Mouse (Mus musculus): ENCODE data around the gene Ugt1a7c. TPM values are rescaled to one million over a fixed set of nuclear protein-coding genes. Genes with fewer than 3 reads are reported as not detected.
A peak's percentile ranks its signal among the peaks of the same experiment; 100 is the strongest.

Ugt1a7c gene
- polyA plus RNA-seq, 1 experiment from 2014 or later, result 1.5 TPM

- peaks cover 54% of the 10 kb centered on the region for H3K9me3 ChIP-seq
- ATAC-seq (ENCODE audit: low FRiP score, low read depth), result no peak
- WGBS, result 88% methylated on average over 12 of the region's 12 CpGs
These were observed 160.1 kb downstream of the Ugt1a7c start for GRCm38 (mm10) chr1:88254793-88255465.

GRCm38 (mm10) chr1:88255466-88255857, 160.6 kb downstream of the Ugt1a7c start:
- Histone ChIP-seq H3K4me3 (no peak overlapping the region), H3K4me2 (no peak overlapping the region), H3K36me3 (no peaks in the 10 kb centered on the region), H3K27me3 (no peaks in the 10 kb centered on the region), H3K27ac (replicated peaks) (no peak overlapping the region), H3K9ac (no peak overlapping the region), H3K9me3 (peaks cover 48% of the 10 kb centered on the region), H3K4me1 (replicated peaks) (no peaks in the 10 kb centered on the region)
- no peak for ATAC-seq (ENCODE audit: low FRiP score, low read depth)
- 61% methylated on average over 2 of the region's 2 CpGs for WGBS

More at GRCm38 (mm10) chr1:88254793-88255465, 160.1 kb downstream of the Ugt1a7c start:
- no peaks in the 10 kb centered on the region for H3K27me3 ChIP-seq
- H3K4me2 ChIP-seq, result no peak overlapping the region
- H3K4me1 ChIP-seq (replicated peaks), result no peaks in the 10 kb centered on the region
- no peaks in the 10 kb centered on the region for H3K36me3 ChIP-seq
- H3K27ac ChIP-seq (replicated peaks), result no peak overlapping the region
- no peak overlapping the region for H3K4me3 ChIP-seq
- H3K9ac ChIP-seq, result no peak overlapping the region

DNA sequence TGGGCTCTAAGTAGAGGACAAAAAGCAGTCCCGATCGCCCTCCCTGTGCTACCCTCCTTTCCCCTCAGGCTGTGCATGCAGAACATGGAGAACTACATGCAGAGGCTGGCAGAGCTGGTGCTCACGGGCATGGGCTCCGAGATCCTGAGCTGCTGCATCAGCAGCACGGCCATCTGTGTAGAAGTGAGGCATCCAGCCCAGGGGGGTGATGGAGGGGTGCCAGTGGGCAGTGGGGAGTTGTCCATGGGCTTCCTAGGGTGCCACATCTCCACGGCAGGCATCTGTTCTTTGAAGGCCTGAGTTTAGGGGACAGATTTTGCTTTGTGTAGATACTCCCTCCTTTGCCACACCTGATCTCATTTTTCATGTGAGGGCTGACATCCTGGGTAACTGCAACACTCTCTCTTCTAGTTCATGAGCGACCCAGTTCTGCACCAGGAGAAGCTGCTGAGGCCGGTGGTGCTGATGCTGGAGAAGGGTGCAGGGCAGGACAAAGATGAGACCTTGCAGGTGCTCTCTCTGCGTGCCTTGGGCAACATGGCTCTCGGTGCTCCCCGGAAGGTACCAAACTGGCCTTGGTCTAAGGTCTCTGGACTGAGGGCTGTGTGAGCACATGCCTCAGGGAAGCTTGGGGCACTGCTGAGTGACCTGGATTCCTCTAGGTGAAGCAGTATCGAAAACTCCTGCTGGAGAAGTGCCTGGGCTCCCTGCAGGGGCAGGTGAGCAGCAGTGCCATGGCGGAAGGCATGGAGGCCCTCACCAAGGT, 161.3 kb downstream of the Ugt1a7c start:
- Histone ChIP-seq H3K4me1 (replicated peaks) (no peaks in the 10 kb centered on the region), H3K27me3 (no peaks in the 10 kb centered on the region), H3K4me3 (no peak overlapping the region), H3K27ac (replicated peaks) (no peak overlapping the region), H3K36me3 (peaks cover 5% of the 10 kb centered on the region; the same call in 1 of the 2 replicates), H3K4me2 (no peak overlapping the region), H3K9ac (no peak overlapping the region), H3K9me3 (peaks cover 41% of the 10 kb centered on the region)
- 79% methylated on average over 13 of the region's 13 CpGs for WGBS
- ATAC-seq (ENCODE audit: low FRiP score, low read depth), result no peak

- peaks cover 38% of the 10 kb centered on the region for H3K9me3 ChIP-seq
These were observed 162.2 kb downstream of the Ugt1a7c start for GRCm38 (mm10) chr1:88256886-88257663.

GRCm38 (mm10) chr1:88257681-88258080, 162.8 kb downstream of the Ugt1a7c start:
- H3K4me1 ChIP-seq (replicated peaks), result no peaks in the 10 kb centered on the region
- H3K4me2 ChIP-seq, result no peak overlapping the region
- H3K36me3 ChIP-seq, result peaks cover 13% of the 10 kb centered on the region
- 82% methylated on average over 6 of the region's 6 CpGs for WGBS
- H3K27me3 ChIP-seq, result no peaks in the 10 kb centered on the region
- H3K9me3 ChIP-seq, result peaks cover 33% of the 10 kb centered on the region
- no peak overlapping the region for H3K9ac ChIP-seq
- no peak for ATAC-seq (ENCODE audit: low FRiP score, low read depth)
- no peak overlapping the region for H3K4me3 ChIP-seq
- no peak overlapping the region for H3K27ac ChIP-seq (replicated peaks)

More at GRCm38 (mm10) chr1:88256886-88257663, 162.2 kb downstream of the Ugt1a7c start:
- no peaks in the 10 kb centered on the region for H3K4me1 ChIP-seq (replicated peaks)
- H3K9ac ChIP-seq, result no peak overlapping the region
- 83% methylated on average over 10 of the region's 10 CpGs for WGBS
- no peaks in the 10 kb centered on the region for H3K27me3 ChIP-seq
- peaks cover 9% of the 10 kb centered on the region; the same call in 1 of the 2 replicates for H3K36me3 ChIP-seq
- H3K4me2 ChIP-seq, result no peak overlapping the region
- no peak overlapping the region for H3K4me3 ChIP-seq
- H3K27ac ChIP-seq (replicated peaks), result no peak overlapping the region
- no peak for ATAC-seq (ENCODE audit: low FRiP score, low read depth)

GRCm38 (mm10) chr1:88258361-88258760, 163.5 kb downstream of the Ugt1a7c start:
- peaks cover 29% of the 10 kb centered on the region for H3K9me3 ChIP-seq
- WGBS, result 64% methylated on average over 6 of the region's 6 CpGs

DNA sequence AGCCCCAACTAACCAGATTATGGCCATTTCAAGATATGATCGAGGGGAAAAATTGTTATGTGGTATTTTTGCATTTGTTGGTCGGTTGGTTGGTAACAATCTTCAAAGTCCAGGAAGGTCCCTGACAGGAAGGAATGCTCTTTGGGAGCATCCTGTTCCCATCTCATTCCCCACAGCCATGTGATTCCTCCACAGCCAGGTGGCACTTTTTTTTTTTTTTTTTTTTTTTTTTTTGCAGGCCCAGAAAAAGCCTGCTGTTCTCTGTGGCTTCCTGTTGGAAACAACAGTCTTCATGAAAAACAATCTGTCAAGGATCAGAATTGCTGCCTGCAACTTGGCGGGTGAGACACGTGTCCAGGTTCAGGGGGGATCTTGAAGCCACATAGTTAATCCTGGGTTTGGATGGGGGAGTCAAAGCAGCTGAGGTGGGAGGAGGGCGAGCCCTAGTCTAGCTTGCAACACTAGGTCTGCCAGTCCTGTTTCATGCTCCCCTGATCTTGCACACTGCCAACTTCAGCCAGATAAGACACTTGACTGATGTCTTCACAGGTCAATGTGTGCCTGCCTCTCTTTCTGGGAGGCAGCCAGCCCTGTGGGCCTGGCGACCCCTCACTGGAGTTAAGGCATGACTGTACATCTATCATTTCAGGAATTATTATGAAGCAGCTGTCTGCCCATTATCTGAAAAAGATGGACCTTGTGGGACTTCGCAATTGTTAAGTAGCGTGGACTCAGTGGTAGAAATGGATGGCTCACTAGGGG, 164.2 kb downstream of the Ugt1a7c start:
- no peaks in the 10 kb centered on the region for H3K27me3 ChIP-seq
- no peaks in the 10 kb centered on the region for H3K4me1 ChIP-seq (replicated peaks)
- no peak overlapping the region for H3K4me3 ChIP-seq
- H3K4me2 ChIP-seq, result no peak overlapping the region
- no peak overlapping the region for H3K9ac ChIP-seq
- H3K27ac ChIP-seq (replicated peaks), result no peak overlapping the region
- ATAC-seq (ENCODE audit: low FRiP score, low read depth), result peak; percentile 6; the same call in 1 of the 2 replicates
- H3K36me3 ChIP-seq, result peaks cover 27% of the 10 kb centered on the region
- 77% methylated on average over 8 of the region's 8 CpGs for WGBS
- H3K9me3 ChIP-seq, result peaks cover 25% of the 10 kb centered on the region

More at GRCm38 (mm10) chr1:88258361-88258760, 163.5 kb downstream of the Ugt1a7c start:
- no peak overlapping the region for H3K9ac ChIP-seq
- no peaks in the 10 kb centered on the region for H3K4me1 ChIP-seq (replicated peaks)
- H3K4me2 ChIP-seq, result no peak overlapping the region
- H3K36me3 ChIP-seq, result peaks cover 20% of the 10 kb centered on the region
- ATAC-seq (ENCODE audit: low FRiP score, low read depth), result no peak
- H3K27me3 ChIP-seq, result no peaks in the 10 kb centered on the region
- H3K27ac ChIP-seq (replicated peaks), result no peak overlapping the region
- no peak overlapping the region for H3K4me3 ChIP-seq

GRCm38 (mm10) chr1:88259643-88260024, 164.8 kb downstream of the Ugt1a7c start:
- peaks cover 32% of the 10 kb centered on the region for H3K36me3 ChIP-seq
- H3K27ac ChIP-seq (replicated peaks), result no peak overlapping the region
- H3K27me3 ChIP-seq, result no peaks in the 10 kb centered on the region
- 73% methylated on average over 4 of the region's 4 CpGs for WGBS
- H3K4me1 ChIP-seq (replicated peaks), result no peaks in the 10 kb centered on the region
- peaks cover 21% of the 10 kb centered on the region for H3K9me3 ChIP-seq
- no peak overlapping the region for H3K4me3 ChIP-seq
- no peak overlapping the region for H3K9ac ChIP-seq
- peak; percentile 5; the same call in 1 of the 2 replicates for ATAC-seq (ENCODE audit: low FRiP score, low read depth)
- H3K4me2 ChIP-seq, result no peak overlapping the region

DNA sequence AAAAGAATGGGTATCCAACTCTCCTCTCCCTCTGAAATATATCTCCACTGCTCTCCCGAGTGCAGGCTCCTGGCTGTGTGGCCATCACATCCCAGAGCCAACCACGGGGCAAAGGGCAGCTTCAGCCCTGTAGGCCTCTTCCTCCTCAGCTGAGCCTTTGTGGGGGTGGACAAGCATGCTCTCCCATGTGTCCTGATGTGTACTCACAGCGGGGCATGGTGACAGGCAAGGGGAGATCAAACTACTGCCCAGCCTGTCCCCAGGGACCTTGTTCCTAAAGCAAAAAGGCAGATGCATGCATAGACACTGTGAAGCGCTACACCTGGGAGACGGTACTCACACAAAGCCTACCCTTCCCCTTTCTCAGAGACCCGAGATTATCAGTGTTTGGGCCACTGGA, 165.3 kb downstream of the Ugt1a7c start:
- Histone ChIP-seq H3K4me3 (no peak overlapping the region), H3K9me3 (peaks cover 16% of the 10 kb centered on the region), H3K27me3 (no peaks in the 10 kb centered on the region), H3K9ac (no peak overlapping the region), H3K4me1 (replicated peaks) (no peaks in the 10 kb centered on the region), H3K4me2 (no peak overlapping the region), H3K27ac (replicated peaks) (no peak overlapping the region), H3K36me3 (peaks cover 37% of the 10 kb centered on the region)
- 81% methylated on average over 6 of the region's 6 CpGs for WGBS
- 0 out of 2 replicates have a peak, but pooled peaks have one; percentile 9 for ATAC-seq (ENCODE audit: low FRiP score, low read depth)

DNA sequence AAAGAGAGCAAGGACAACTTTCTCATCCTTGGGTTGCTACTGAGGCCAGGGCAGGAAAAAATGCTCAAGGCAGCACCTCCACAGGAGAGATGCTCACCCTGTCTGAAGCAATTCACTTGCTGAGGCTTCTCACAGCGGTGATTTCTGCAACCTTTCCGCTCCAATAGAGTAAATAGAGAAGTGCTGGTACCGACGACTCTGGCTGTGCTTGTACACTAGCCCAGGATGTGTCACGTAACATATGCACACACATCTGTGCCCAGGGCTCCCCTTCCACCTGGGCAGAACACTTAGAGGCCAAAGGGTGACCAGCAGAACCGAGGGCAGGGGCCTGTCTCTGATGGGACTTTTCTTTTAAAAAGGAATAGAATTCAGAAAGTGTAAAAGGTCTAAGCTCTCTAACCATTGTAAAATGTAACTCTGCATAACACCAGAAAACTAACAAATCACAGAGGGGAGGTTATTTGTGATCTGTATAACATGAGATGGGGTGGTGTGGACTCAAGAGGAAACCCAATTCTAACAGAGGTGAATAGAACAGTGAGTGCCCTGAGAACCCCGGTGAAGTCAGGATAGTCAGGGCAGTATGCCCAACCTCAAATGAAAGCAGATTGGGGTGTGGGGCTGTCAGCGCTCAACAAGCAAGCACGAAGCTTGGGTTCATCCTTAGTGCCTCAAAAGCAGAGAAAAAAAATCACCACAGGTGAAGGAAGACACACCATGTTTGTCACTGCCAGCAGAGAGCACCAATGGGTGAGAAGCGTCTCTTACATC, 165.9 kb downstream of the Ugt1a7c start:
- no peak overlapping the region for H3K4me2 ChIP-seq
- no peak for ATAC-seq (ENCODE audit: low FRiP score, low read depth)
- no peaks in the 10 kb centered on the region for H3K27me3 ChIP-seq
- H3K9me3 ChIP-seq, result peaks cover 11% of the 10 kb centered on the region; the same call in 1 of the 2 replicates
- H3K9ac ChIP-seq, result no peak overlapping the region
- H3K27ac ChIP-seq (replicated peaks), result no peak overlapping the region
- H3K4me3 ChIP-seq, result no peak overlapping the region
- H3K4me1 ChIP-seq (replicated peaks), result no peaks in the 10 kb centered on the region
- H3K36me3 ChIP-seq, result peaks cover 44% of the 10 kb centered on the region
- 82% methylated on average over 10 of the region's 10 CpGs for WGBS

DNA sequence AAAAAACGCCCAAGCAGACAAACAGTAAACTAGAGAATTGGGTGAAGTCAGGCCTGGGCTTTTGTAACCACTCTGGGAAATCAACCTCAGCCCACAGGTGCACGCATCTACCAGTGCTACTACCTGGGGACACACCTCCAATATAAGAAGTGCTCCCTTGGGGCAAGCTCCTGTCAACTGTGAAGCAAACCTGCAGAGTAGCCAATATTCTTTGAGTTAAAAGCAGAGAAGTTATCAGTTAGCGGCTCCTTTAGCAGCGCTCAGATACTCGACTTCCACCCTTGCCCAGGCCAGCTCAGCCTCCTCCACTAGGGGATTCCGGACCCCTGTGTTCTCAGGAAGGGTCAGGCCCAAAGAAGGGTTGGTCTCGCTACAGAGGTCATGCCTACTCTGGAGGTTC, 166.8 kb downstream of the Ugt1a7c start:
- 89% methylated on average over 7 of the region's 7 CpGs for WGBS
- Histone ChIP-seq H3K4me2 (no peak overlapping the region), H3K4me1 (replicated peaks) (no peaks in the 10 kb centered on the region), H3K9ac (no peak overlapping the region), H3K36me3 (peaks cover 53% of the 10 kb centered on the region), H3K4me3 (no peak overlapping the region), H3K27me3 (no peaks in the 10 kb centered on the region), H3K27ac (replicated peaks) (no peak overlapping the region), H3K9me3 (0 out of 2 replicates have a peak, but pooled peaks cover 4% of the 10 kb centered on the region)
- no peak for ATAC-seq (ENCODE audit: low FRiP score, low read depth)
